Mouse (Mus musculus): ENCODE data around the gene Dnah3. TPM values are rescaled to one million over a fixed set of nuclear protein-coding genes. Genes with fewer than 3 reads are reported as not detected.

Dnah3 gene
- total RNA-seq, 2 experiments from 2014 or later: not detected

- ATAC-seq (replicated peaks; ENCODE audit: low FRiP score, poor library complexity, severe bottlenecking): no peak
These were observed 135.6 kb downstream of the Dnah3 start for GRCm38 (mm10) chr7:119959491-119959890.

- no peak for ATAC-seq (replicated peaks; ENCODE audit: low FRiP score, poor library complexity, severe bottlenecking)
These were observed 136.0 kb downstream of the Dnah3 start for GRCm38 (mm10) chr7:119959091-119959490.

GRCm38 (mm10) chr7:119957421-119957820 is 137.7 kb downstream of the Dnah3 start:
- ATAC-seq (replicated peaks; ENCODE audit: low FRiP score, poor library complexity, severe bottlenecking): no peak

- ATAC-seq (replicated peaks; ENCODE audit: low FRiP score, poor library complexity, severe bottlenecking): no peak
These were observed 141.0 kb downstream of the Dnah3 start for GRCm38 (mm10) chr7:119954047-119954446.

GRCm38 (mm10) chr7:119941569-119941968 is 153.5 kb downstream of the Dnah3 start:
- no peak for ATAC-seq (replicated peaks; ENCODE audit: low FRiP score, poor library complexity, severe bottlenecking)

GRCm38 (mm10) chr7:119937036-119937435 is 158.0 kb downstream of the Dnah3 start:
- ATAC-seq (replicated peaks; ENCODE audit: low FRiP score, poor library complexity, severe bottlenecking): no peak

GRCm38 (mm10) chr7:119936321-119936720 is 158.8 kb downstream of the Dnah3 start:
- ATAC-seq (replicated peaks; ENCODE audit: low FRiP score, poor library complexity, severe bottlenecking): no peak

- ATAC-seq (replicated peaks; ENCODE audit: low FRiP score, poor library complexity, severe bottlenecking): no peak
These were observed 166.2 kb downstream of the Dnah3 start for GRCm38 (mm10) chr7:119928783-119929440.

GRCm38 (mm10) chr7:119921054-119921453 is 174.0 kb downstream of the Dnah3 start:
- no peak for ATAC-seq (replicated peaks; ENCODE audit: low FRiP score, poor library complexity, severe bottlenecking)

GRCm38 (mm10) chr7:119920457-119920856 is 174.6 kb downstream of the Dnah3 start:
- no peak for ATAC-seq (replicated peaks; ENCODE audit: low FRiP score, poor library complexity, severe bottlenecking)

- no peak for ATAC-seq (replicated peaks; ENCODE audit: low FRiP score, poor library complexity, severe bottlenecking)
These were observed 183.4 kb downstream of the Dnah3 start for GRCm38 (mm10) chr7:119911727-119912126.

GRCm38 (mm10) chr7:119906523-119907215 is 188.4 kb downstream of the Dnah3 start:
- no peak for ATAC-seq (replicated peaks; ENCODE audit: low FRiP score, poor library complexity, severe bottlenecking)

- ATAC-seq (replicated peaks; ENCODE audit: low FRiP score, poor library complexity, severe bottlenecking): no peak
These were observed 195.6 kb downstream of the Dnah3 start for GRCm38 (mm10) chr7:119899386-119900057.

- no peak for ATAC-seq (replicated peaks; ENCODE audit: low FRiP score, poor library complexity, severe bottlenecking)
These were observed 196.7 kb downstream of the Dnah3 start for GRCm38 (mm10) chr7:119898247-119898856.

GRCm38 (mm10) chr7:119897521-119898109 is 197.5 kb downstream of the Dnah3 start:
- no peak for ATAC-seq (replicated peaks; ENCODE audit: low FRiP score, poor library complexity, severe bottlenecking)

GRCm38 (mm10) chr7:119895639-119896512 is 199.2 kb downstream of the Dnah3 start, which contains the start of the genes Lyrm1 and Dcun1d3:
TSS of gene Lyrm1 (plus strand) at chr7:119895861.
TSS of gene Dcun1d3 (minus strand) at chr7:119896298.
- peak; percentile 99 for ATAC-seq (replicated peaks; ENCODE audit: low FRiP score, poor library complexity, severe bottlenecking)

GRCm38 (mm10) chr7:119894818-119895544 is 200.1 kb downstream of the Dnah3 start:
- ATAC-seq (replicated peaks; ENCODE audit: low FRiP score, poor library complexity, severe bottlenecking): no peak

GRCm38 (mm10) chr7:119892742-119893141 is 202.3 kb downstream of the Dnah3 start:
- no peak for ATAC-seq (replicated peaks; ENCODE audit: low FRiP score, poor library complexity, severe bottlenecking)

Measured in erythroblast, adult 5-6 weeks (primary cell).